Mouse (Mus musculus) kidney, embryonic 14.5 days (tissue): ENCODE measurements around the gene Ocel1. TPM values are rescaled to one million over a fixed set of nuclear protein-coding genes. Genes with fewer than 3 reads are reported as not detected.
"Not testable (repeated sequence)": the region's sequence is repeated elsewhere in the genome, so short reads cannot be mapped to it uniquely, and the experiment has no call there.

Experiments used
- ATAC-seq: fragments of 200-750 bp; cut with Nextera tagmentation; 2 replicates; pipeline ENCODE4 v1.8.0; 2017; ENCODE audit warnings: moderate number of reproducible peaks, mild to moderate bottlenecking, moderate TSS enrichment, moderate library complexity; ENCODE audit not compliant: low FRiP score, low TSS enrichment
- H3K27ac ChIP-seq: fragments of 300-500 bp; sonication (generic); 2 replicates; pipeline ENCODE4 v1.5.1; 2014; ENCODE audit warnings: low read depth, mild to moderate bottlenecking, low read length, moderate library complexity, mixed read lengths
- H3K27me3 ChIP-seq: fragments of 300-500 bp; sonication (generic); 2 replicates; pipeline ENCODE4 v1.6.1; 2014; ENCODE audit warnings: mild to moderate bottlenecking, low read length; ENCODE audit not compliant: control insufficient read depth, insufficient read depth
- H3K36me3 ChIP-seq: fragments of 300-500 bp; sonication (generic); 2 replicates; pipeline ENCODE4 v1.6.1; 2014; ENCODE audit warnings: low read length, mixed read lengths; ENCODE audit not compliant: control insufficient read depth, insufficient read depth
- H3K4me1 ChIP-seq: fragments of 300-500 bp; sonication (generic); 2 replicates; pipeline ENCODE4 v1.6.1; 2014; ENCODE audit warnings: low read length, mixed read lengths; ENCODE audit not compliant: control insufficient read depth, insufficient read depth
- H3K4me2 ChIP-seq: fragments of 300-500 bp; sonication (generic); replicated peaks from 2 replicates; pipeline ENCODE4 v1.6.1; 2014; ENCODE audit warnings: low read depth, mild to moderate bottlenecking, low read length
- H3K4me3 ChIP-seq: fragments of 300-500 bp; sonication (generic); 2 replicates; pipeline ENCODE4 v1.5.1; 2014; ENCODE audit warnings: mild to moderate bottlenecking, low read length
- H3K9ac ChIP-seq: fragments of 300-500 bp; sonication (generic); 2 replicates; pipeline ENCODE4 v1.6.1; 2014; ENCODE audit warnings: low read depth, mild to moderate bottlenecking, low read length, moderate library complexity
- H3K9me3 ChIP-seq: fragments of 300-500 bp; sonication (generic); 2 replicates; pipeline ENCODE4 v1.6.1; 2016; ENCODE audit warnings: low read length; ENCODE audit not compliant: control insufficient read depth
- WGBS: fragments of 180-500 bp; shearing (Covaris S2); extraction: QIAGEN DNeasy Blood & Tissue Kit; methylation state at CpG from one replicate; pipeline ENCODE4 v1.1.7; 2014; 5-methylcytosine and 5-hydroxymethylcytosine counted together
- polyA plus RNA-seq: library from polyadenylated mRNA; unstranded; fragments of >200 nt; fragmentation: Nextera tagmentation; extraction: Ambion mirVana; gene quantifications from 2 replicates; pipeline ENCODE4 v1.2.1, GENCODE M21; 2014

Ocel1 gene
- 4.6 and 5.2 TPM in 2 replicates for polyA plus RNA-seq

DNA sequence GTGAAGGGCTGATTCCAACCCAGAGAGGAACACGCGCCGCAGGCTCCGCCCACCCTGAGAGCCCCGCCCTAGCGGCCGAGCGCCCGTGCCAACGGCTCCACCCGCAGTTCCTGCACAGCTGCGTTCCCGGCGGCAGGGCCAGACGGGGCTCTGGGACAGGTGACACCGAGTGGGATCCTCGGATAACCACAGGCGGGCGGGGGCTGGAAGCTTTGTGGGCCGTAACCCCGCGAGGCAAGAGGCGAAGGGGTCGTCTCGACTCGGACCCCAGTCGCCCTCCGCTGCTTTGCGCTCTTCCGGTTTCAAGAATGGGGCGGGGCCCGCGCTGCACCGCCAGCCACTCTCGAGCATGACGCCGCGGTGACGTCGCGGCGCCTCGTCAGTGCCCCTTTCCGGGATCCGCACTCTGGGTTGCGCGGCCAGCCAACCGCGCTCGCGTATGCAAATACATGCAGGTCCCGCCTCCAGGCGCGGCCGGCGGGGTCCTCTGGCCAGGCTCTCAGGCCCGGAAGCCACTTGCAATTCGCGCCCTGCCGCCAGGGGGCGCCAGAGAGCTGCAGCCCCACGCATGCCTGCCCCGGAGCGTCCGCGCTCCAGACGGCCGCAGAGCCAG, at the start of gene Ocel1:
Ocel1 (plus strand) TSS at position 63 of the 613 bp plus-strand sequence.
- Histone ChIP-seq H3K4me1 (peaks cover 28% of the 10 kb centered on the region), H3K9ac (peak within 1 kb of the TSS; percentile 64; the same call in 1 of the 2 replicates), H3K4me3 (peak within 1 kb of the TSS; percentile 70), H3K9me3 (no peaks in the 10 kb centered on the region), H3K27me3 (no peaks in the 10 kb centered on the region), H3K4me2 (peak within 1 kb of the TSS; percentile 48), H3K36me3 (peaks cover 47% of the 10 kb centered on the region), H3K27ac (peak within 1 kb of the TSS; percentile 80)
- WGBS, result 1% methylated on average over 62 of the region's 68 CpGs
- peak; percentile 84 for ATAC-seq

GRCm38 (mm10) chr8:71322939-71323338, 48.2 kb upstream of the Ocel1 start:
- WGBS, result 94% methylated on average over 3 of the region's 3 CpGs
- no peaks in the 10 kb centered on the region for H3K27me3 ChIP-seq
- H3K36me3 ChIP-seq, result peaks cover 41% of the 10 kb centered on the region; the same call in 1 of the 2 replicates
- no peaks in the 10 kb centered on the region for H3K9me3 ChIP-seq
- no peak overlapping the region for H3K9ac ChIP-seq
- no peak overlapping the region for H3K4me3 ChIP-seq
- H3K27ac ChIP-seq, result no peak overlapping the region
- H3K4me1 ChIP-seq, result no peaks in the 10 kb centered on the region
- H3K4me2 ChIP-seq, result no peak overlapping the region
- ATAC-seq, result no peak

GRCm38 (mm10) chr8:71324848-71325247, 46.2 kb upstream of the Ocel1 start:
- Histone ChIP-seq H3K36me3 (peaks cover 58% of the 10 kb centered on the region), H3K9me3 (no peaks in the 10 kb centered on the region), H3K4me1 (no peaks in the 10 kb centered on the region), H3K27ac (no peak overlapping the region), H3K27me3 (no peaks in the 10 kb centered on the region), H3K4me2 (no peak overlapping the region), H3K4me3 (no peak overlapping the region), H3K9ac (no peak overlapping the region)
- 85% methylated on average over 1 of the region's 1 CpGs for WGBS
- no peak for ATAC-seq

GRCm38 (mm10) chr8:71337834-71338233, 33.3 kb upstream of the Ocel1 start:
- ATAC-seq, H3K4me1 ChIP-seq, H3K4me2 ChIP-seq, H3K9me3 ChIP-seq, H3K4me3 ChIP-seq, H3K9ac ChIP-seq, H3K27ac ChIP-seq, H3K27me3 ChIP-seq: not testable (repeated sequence)
- peaks cover 40% of the 10 kb centered on the region for H3K36me3 ChIP-seq
- 98% methylated on average over 6 of the region's 6 CpGs for WGBS

- Histone ChIP-seq H3K36me3 (peaks cover 43% of the 10 kb centered on the region), H3K9me3 (no peaks in the 10 kb centered on the region), H3K27me3 (no peaks in the 10 kb centered on the region), H3K4me3 (no peak overlapping the region), H3K9ac (no peak overlapping the region), H3K4me1 (no peaks in the 10 kb centered on the region), H3K27ac (no peak overlapping the region), H3K4me2 (no peak overlapping the region)
- 80% methylated on average over 5 of the region's 5 CpGs for WGBS
- ATAC-seq, result no peak
These were observed 30.5 kb upstream of the Ocel1 start for GRCm38 (mm10) chr8:71340625-71341024.

- no peak overlapping the region for H3K27ac ChIP-seq
- ATAC-seq, result no peak
- no peaks in the 10 kb centered on the region for H3K9me3 ChIP-seq
- H3K4me2 ChIP-seq, result no peak overlapping the region
- 89% methylated on average over 1 of the region's 1 CpGs for WGBS
- no peaks in the 10 kb centered on the region for H3K4me1 ChIP-seq
- no peaks in the 10 kb centered on the region for H3K27me3 ChIP-seq
- H3K36me3 ChIP-seq, result peaks cover 85% of the 10 kb centered on the region
- H3K9ac ChIP-seq, result no peak overlapping the region
- no peak overlapping the region for H3K4me3 ChIP-seq
These were observed 24.5 kb upstream of the Ocel1 start for GRCm38 (mm10) chr8:71346581-71346980.

DNA sequence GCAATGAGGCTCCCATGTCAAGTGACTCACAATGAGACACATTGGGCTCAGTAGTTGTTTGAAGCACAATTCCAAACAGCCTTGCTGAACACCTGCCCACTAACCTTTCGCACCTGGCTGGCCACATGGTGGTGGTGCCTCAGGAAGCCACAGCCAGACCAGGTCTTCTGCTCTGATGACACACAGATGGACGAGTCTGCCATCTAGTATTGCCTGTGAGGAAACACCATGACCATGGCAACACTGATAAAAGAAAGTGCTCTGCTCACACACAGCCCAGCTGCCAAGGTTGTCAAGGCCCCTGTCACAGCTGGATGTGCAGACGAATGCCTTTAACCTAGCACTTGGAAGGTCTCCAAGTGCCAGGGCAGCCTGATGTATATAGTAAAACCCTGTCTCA, 20.0 kb upstream of the Ocel1 start:
- H3K4me2 ChIP-seq, result no peak overlapping the region
- H3K4me3 ChIP-seq, result no peak overlapping the region

GRCm38 (mm10) chr8:71351520-71351919, 19.6 kb upstream of the Ocel1 start:
- H3K27me3 ChIP-seq, result no peaks in the 10 kb centered on the region
- WGBS, result 97% methylated on average over 1 of the region's 1 CpGs
- H3K27ac ChIP-seq, result no peak overlapping the region
- no peaks in the 10 kb centered on the region for H3K4me1 ChIP-seq
- H3K9me3 ChIP-seq, result no peaks in the 10 kb centered on the region
- H3K4me3 ChIP-seq, result no peak overlapping the region
- no peak overlapping the region for H3K4me2 ChIP-seq
- H3K36me3 ChIP-seq, result peaks cover 93% of the 10 kb centered on the region
- H3K9ac ChIP-seq, result no peak overlapping the region; the same call in 1 of the 2 replicates
- ATAC-seq, result no peak

More for the DNA sequence above, 20.0 kb upstream of the Ocel1 start:
- no peak overlapping the region; the same call in 1 of the 2 replicates for H3K9ac ChIP-seq
- H3K4me1 ChIP-seq, result no peaks in the 10 kb centered on the region
- no peaks in the 10 kb centered on the region for H3K27me3 ChIP-seq
- H3K9me3 ChIP-seq, result no peaks in the 10 kb centered on the region
- ATAC-seq, result no peak
- no peak overlapping the region for H3K27ac ChIP-seq
- WGBS, result 76% methylated on average over 3 of the region's 3 CpGs
- peaks cover 93% of the 10 kb centered on the region for H3K36me3 ChIP-seq

DNA sequence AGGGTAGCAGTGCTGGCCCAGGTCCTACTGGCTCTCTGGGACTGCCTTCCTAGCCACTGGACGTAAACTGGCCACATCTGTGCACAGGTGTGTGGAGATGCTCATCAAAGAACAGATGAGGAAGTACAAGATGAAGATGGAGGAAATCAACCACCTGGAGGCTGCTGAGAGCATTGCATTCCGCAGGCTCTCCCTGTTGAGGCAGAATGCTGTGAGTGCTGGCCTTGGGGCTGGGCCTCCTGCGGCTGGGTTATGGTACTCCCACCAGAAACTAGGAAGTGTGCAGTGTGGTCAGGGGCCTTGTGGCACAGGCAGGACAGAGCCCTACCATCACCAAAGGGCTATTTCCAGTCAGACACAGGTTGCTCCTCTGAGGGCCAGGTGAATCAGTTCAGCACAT, 13.1 kb upstream of the Ocel1 start:
- no peak overlapping the region for H3K27ac ChIP-seq
- WGBS, result 79% methylated on average over 3 of the region's 3 CpGs
- H3K27me3 ChIP-seq, result no peaks in the 10 kb centered on the region
- H3K9me3 ChIP-seq, result no peaks in the 10 kb centered on the region
- H3K9ac ChIP-seq, result no peak overlapping the region
- peaks cover 71% of the 10 kb centered on the region for H3K36me3 ChIP-seq
- ATAC-seq, result no peak
- H3K4me1 ChIP-seq, result no peaks in the 10 kb centered on the region
- no peak overlapping the region for H3K4me2 ChIP-seq
- H3K4me3 ChIP-seq, result no peak overlapping the region
